Mouse (Mus musculus): Measurements from ENCODE around the gene Adsl.

DNA sequence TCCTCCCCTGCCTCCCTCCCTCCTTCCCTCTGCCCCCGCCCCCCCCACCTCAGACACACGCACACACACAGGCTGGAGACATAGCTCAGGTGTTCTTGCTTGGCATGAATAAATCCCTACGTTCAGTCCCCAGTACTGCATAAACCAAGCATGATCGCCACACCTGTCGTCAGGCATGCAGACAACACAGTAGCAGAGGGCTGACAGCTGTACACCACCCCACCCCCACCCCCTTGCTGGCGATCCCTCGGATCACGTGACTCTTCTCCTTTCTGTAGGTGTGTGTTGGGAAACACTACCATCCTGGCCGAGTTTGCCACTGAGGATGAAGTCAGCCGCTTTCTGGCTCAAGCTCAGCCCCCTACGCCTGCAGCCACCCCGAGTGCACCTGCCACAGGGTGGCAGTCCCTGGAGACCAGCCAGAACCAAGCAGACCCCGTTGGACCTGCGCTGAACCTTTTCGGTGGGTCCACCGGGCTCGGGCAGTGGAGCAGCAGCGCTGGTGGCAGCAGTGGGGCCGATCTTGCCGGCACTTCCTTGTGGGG is 19.4 kb upstream of the Adsl start:
- no peak for TF ChIP-seq POLR2A (IDR thresholded peaks at IDR 0.05; ENCODE audit: borderline replicate concordance, low read depth, low read length)
- TF ChIP-seq CTCF (IDR thresholded peaks at IDR 0.05; ENCODE audit: low read depth, low read length), result no peak
